Mouse (Mus musculus): ENCODE results near the gene Irak2. TPM values are rescaled to one million over a fixed set of nuclear protein-coding genes. Genes with fewer than 3 reads are reported as not detected.

The Irak2 gene
- polyA plus RNA-seq, 1 experiment from 2014 or later, result 3.6 TPM

GRCm38 (mm10) chr6:113643021-113643420, 4.8 kb downstream of the Irak2 start:
- H3K27ac ChIP-seq, result no peak overlapping the region
- H3K9ac ChIP-seq, result no peak overlapping the region
- H3K9me3 ChIP-seq, result no peaks in the 10 kb centered on the region
- 0 out of 2 replicates have a peak, but pooled peaks cover 4% of the 10 kb centered on the region for H3K4me1 ChIP-seq
- no peaks in the 10 kb centered on the region for H3K36me3 ChIP-seq
- no peak overlapping the region for H3K4me2 ChIP-seq (replicated peaks)
- 83% methylated on average over 4 of the region's 4 CpGs for WGBS
- H3K27me3 ChIP-seq, result no peaks in the 10 kb centered on the region
- H3K4me3 ChIP-seq, result no peak overlapping the region
- no peak for ATAC-seq (ENCODE audit: low FRiP score, low read depth)

GRCm38 (mm10) chr6:113643967-113644366, 5.7 kb downstream of the Irak2 start:
- ATAC-seq (ENCODE audit: low FRiP score, low read depth), result no peak
- Histone ChIP-seq H3K4me3 (no peak overlapping the region), H3K4me1 (no peaks in the 10 kb centered on the region), H3K4me2 (replicated peaks) (no peak overlapping the region), H3K9me3 (no peaks in the 10 kb centered on the region), H3K9ac (no peak overlapping the region), H3K36me3 (no peaks in the 10 kb centered on the region), H3K27ac (no peak overlapping the region), H3K27me3 (no peaks in the 10 kb centered on the region)
- 89% methylated on average over 2 of the region's 2 CpGs for WGBS

- H3K4me2 ChIP-seq (replicated peaks), result no peak overlapping the region
- H3K9me3 ChIP-seq, result no peaks in the 10 kb centered on the region
- H3K4me1 ChIP-seq, result no peaks in the 10 kb centered on the region
- H3K27ac ChIP-seq, result no peak overlapping the region
- no peak overlapping the region for H3K4me3 ChIP-seq
- 80% methylated on average over 8 of the region's 8 CpGs for WGBS
- no peaks in the 10 kb centered on the region for H3K36me3 ChIP-seq
- H3K9ac ChIP-seq, result no peak overlapping the region
- ATAC-seq (ENCODE audit: low FRiP score, low read depth), result no peak
- no peaks in the 10 kb centered on the region for H3K27me3 ChIP-seq
These were observed 6.5 kb downstream of the Irak2 start for GRCm38 (mm10) chr6:113644808-113645207.

- ATAC-seq (ENCODE audit: low FRiP score, low read depth), result no peak
- Histone ChIP-seq H3K4me3 (no peak overlapping the region), H3K4me1 (no peaks in the 10 kb centered on the region), H3K9ac (no peak overlapping the region), H3K4me2 (replicated peaks) (no peak overlapping the region), H3K9me3 (no peaks in the 10 kb centered on the region), H3K27ac (no peak overlapping the region), H3K36me3 (no peaks in the 10 kb centered on the region), H3K27me3 (no peaks in the 10 kb centered on the region)
- 82% methylated on average over 7 of the region's 7 CpGs for WGBS
These were observed 11.3 kb downstream of the Irak2 start for GRCm38 (mm10) chr6:113649346-113650196.

- H3K4me3 ChIP-seq, result no peak overlapping the region
- no peak overlapping the region for H3K9ac ChIP-seq
- ATAC-seq (ENCODE audit: low FRiP score, low read depth), result no peak
- no peaks in the 10 kb centered on the region for H3K27me3 ChIP-seq
- H3K4me2 ChIP-seq (replicated peaks), result no peak overlapping the region
- no peaks in the 10 kb centered on the region for H3K4me1 ChIP-seq
- 66% methylated on average over 4 of the region's 4 CpGs for WGBS
- H3K27ac ChIP-seq, result no peak overlapping the region
- H3K36me3 ChIP-seq, result no peaks in the 10 kb centered on the region
- no peaks in the 10 kb centered on the region for H3K9me3 ChIP-seq
These were observed 12.0 kb downstream of the Irak2 start for GRCm38 (mm10) chr6:113650197-113650640.

GRCm38 (mm10) chr6:113651626-113652025, 13.4 kb downstream of the Irak2 start:
- H3K9ac ChIP-seq, result no peak overlapping the region
- H3K4me2 ChIP-seq (replicated peaks), result no peak overlapping the region
- no peaks in the 10 kb centered on the region for H3K27me3 ChIP-seq
- H3K9me3 ChIP-seq, result no peaks in the 10 kb centered on the region; the same call in 1 of the 2 replicates
- H3K4me1 ChIP-seq, result no peaks in the 10 kb centered on the region
- H3K27ac ChIP-seq, result no peak overlapping the region
- WGBS, result 51% methylated on average over 3 of the region's 3 CpGs
- H3K4me3 ChIP-seq, result no peak overlapping the region
- no peak for ATAC-seq (ENCODE audit: low FRiP score, low read depth)
- no peaks in the 10 kb centered on the region for H3K36me3 ChIP-seq

GRCm38 (mm10) chr6:113653551-113653950, 15.3 kb downstream of the Irak2 start:
- no peak overlapping the region for H3K4me2 ChIP-seq (replicated peaks)
- no peaks in the 10 kb centered on the region for H3K36me3 ChIP-seq
- ATAC-seq (ENCODE audit: low FRiP score, low read depth), result no peak
- no peak overlapping the region for H3K27ac ChIP-seq
- no peaks in the 10 kb centered on the region for H3K4me1 ChIP-seq
- no peaks in the 10 kb centered on the region for H3K27me3 ChIP-seq
- no peak overlapping the region for H3K9ac ChIP-seq
- 91% methylated on average over 7 of the region's 7 CpGs for WGBS
- H3K4me3 ChIP-seq, result no peak overlapping the region
- H3K9me3 ChIP-seq, result no peaks in the 10 kb centered on the region; the same call in 1 of the 2 replicates

- WGBS, result 75% methylated on average over 8 of the region's 8 CpGs
- no peaks in the 10 kb centered on the region for H3K4me1 ChIP-seq
- no peaks in the 10 kb centered on the region for H3K36me3 ChIP-seq
- H3K9ac ChIP-seq, result no peak overlapping the region
- H3K4me3 ChIP-seq, result no peak overlapping the region
- H3K9me3 ChIP-seq, result no peaks in the 10 kb centered on the region; the same call in 1 of the 2 replicates
- no peaks in the 10 kb centered on the region for H3K27me3 ChIP-seq
- no peak for ATAC-seq (ENCODE audit: low FRiP score, low read depth)
- H3K27ac ChIP-seq, result no peak overlapping the region
- H3K4me2 ChIP-seq (replicated peaks), result no peak overlapping the region
These were observed 15.8 kb downstream of the Irak2 start for GRCm38 (mm10) chr6:113654102-113654501.

- H3K4me3 ChIP-seq, result no peak overlapping the region
- H3K9me3 ChIP-seq, result no peaks in the 10 kb centered on the region; the same call in 1 of the 2 replicates
- no peak for ATAC-seq (ENCODE audit: low FRiP score, low read depth)
- no peak overlapping the region for H3K27ac ChIP-seq
- WGBS, result 49% methylated on average over 16 of the region's 16 CpGs
- no peak overlapping the region for H3K4me2 ChIP-seq (replicated peaks)
- no peak overlapping the region for H3K9ac ChIP-seq
- H3K27me3 ChIP-seq, result no peaks in the 10 kb centered on the region
- H3K4me1 ChIP-seq, result no peaks in the 10 kb centered on the region
- H3K36me3 ChIP-seq, result no peaks in the 10 kb centered on the region
These were observed 16.6 kb downstream of the Irak2 start for GRCm38 (mm10) chr6:113654753-113655397.

GRCm38 (mm10) chr6:113655475-113655874, 17.2 kb downstream of the Irak2 start:
- Histone ChIP-seq H3K27ac (no peak overlapping the region), H3K4me1 (no peaks in the 10 kb centered on the region), H3K9me3 (no peaks in the 10 kb centered on the region; the same call in 1 of the 2 replicates), H3K9ac (no peak overlapping the region), H3K4me2 (replicated peaks) (no peak overlapping the region), H3K4me3 (no peak overlapping the region), H3K36me3 (no peaks in the 10 kb centered on the region), H3K27me3 (no peaks in the 10 kb centered on the region)
- 88% methylated on average over 3 of the region's 3 CpGs for WGBS
- no peak for ATAC-seq (ENCODE audit: low FRiP score, low read depth)

- Histone ChIP-seq H3K27ac (no peak overlapping the region), H3K9me3 (no peaks in the 10 kb centered on the region; the same call in 1 of the 2 replicates), H3K4me2 (replicated peaks) (no peak overlapping the region), H3K4me1 (peaks cover 5% of the 10 kb centered on the region; the same call in 1 of the 2 replicates), H3K9ac (no peak overlapping the region), H3K4me3 (no peak overlapping the region), H3K27me3 (no peaks in the 10 kb centered on the region), H3K36me3 (no peaks in the 10 kb centered on the region)
- ATAC-seq (ENCODE audit: low FRiP score, low read depth), result no peak
- 84% methylated on average over 6 of the region's 6 CpGs for WGBS
These were observed 18.6 kb downstream of the Irak2 start for GRCm38 (mm10) chr6:113656847-113657246.

- Histone ChIP-seq H3K27ac (no peak overlapping the region; the same call in 1 of the 2 replicates), H3K9me3 (no peaks in the 10 kb centered on the region; the same call in 1 of the 2 replicates), H3K4me1 (peaks cover 5% of the 10 kb centered on the region; the same call in 1 of the 2 replicates), H3K27me3 (no peaks in the 10 kb centered on the region), H3K36me3 (no peaks in the 10 kb centered on the region), H3K4me3 (no peak overlapping the region), H3K9ac (no peak overlapping the region), H3K4me2 (replicated peaks) (no peak overlapping the region)
- 67% methylated on average over 3 of the region's 3 CpGs for WGBS
- ATAC-seq (ENCODE audit: low FRiP score, low read depth), result no peak
These were observed 20.0 kb downstream of the Irak2 start for GRCm38 (mm10) chr6:113658226-113658625.
